Mouse (Mus musculus) frontal cortex, adult (tissue): ENCODE results near the gene Cbr2.

Experiments used
- ATAC-seq: cut with Nextera tagmentation; 2 replicates; pipeline ENCODE4 v1.9.2; 2017; ENCODE audit warnings: mild to moderate bottlenecking, moderate library complexity, mixed read lengths; ENCODE audit not compliant: low TSS enrichment

Cbr2 gene

DNA sequence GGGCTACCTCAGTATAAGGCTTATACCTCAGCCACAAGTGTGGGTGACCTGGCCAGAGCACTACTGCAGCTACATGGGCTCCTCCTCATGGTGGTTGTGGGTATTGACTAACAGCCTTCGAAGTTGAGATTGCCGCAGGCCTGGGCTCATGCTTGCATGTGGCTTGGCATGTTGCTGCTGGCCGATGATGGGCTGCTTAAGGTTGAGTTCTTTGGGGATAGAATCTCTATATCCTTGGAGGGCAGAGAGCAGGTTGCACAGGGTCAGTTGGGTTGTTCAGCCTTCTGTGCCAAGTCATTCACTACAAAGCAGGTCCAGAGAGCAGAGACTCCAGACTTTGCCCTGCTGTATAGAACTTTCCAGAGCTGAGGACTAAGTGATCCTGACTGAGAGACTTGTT is 52.0 kb downstream of the Cbr2 start:
- ATAC-seq = no peak
